Mouse (Mus musculus) 3T3-L1 (cell line): ENCODE measurements at regions not wholly inside any gene's neighbourhood (a gene's known extent, or its start where the extent isn't known, plus 50 kb on each side); places are given as distances from the start of the nearest gene placed in this dataset.

Experiments used
- DNase-seq: peaks from one replicate; pipeline ENCODE4 v3.0.0-alpha.2; 2015; ENCODE audit warnings: low read depth, low spot score

- no peak for DNase-seq
Observed at GRCm38 (mm10) chr1:189092819-189093218, 85.2 kb upstream of the Kctd3 start.

- no peak for DNase-seq
Observed at GRCm38 (mm10) chr1:189085245-189085644, 77.6 kb upstream of the Kctd3 start.

GRCm38 (mm10) chr1:189081267-189081666 is 73.6 kb upstream of the Kctd3 start:
- no peak for DNase-seq

GRCm38 (mm10) chr1:189080797-189081196 is 73.2 kb upstream of the Kctd3 start:
- peak; percentile 43 for DNase-seq

GRCm38 (mm10) chr1:189079451-189080410 is 72.1 kb upstream of the Kctd3 start:
- no peak for DNase-seq

- DNase-seq: no peak
Observed at GRCm38 (mm10) chr1:189077861-189078260, 70.2 kb upstream of the Kctd3 start.

- no peak for DNase-seq
Observed at GRCm38 (mm10) chr1:189076276-189076675, 68.6 kb upstream of the Kctd3 start.

GRCm38 (mm10) chr1:189075671-189076070 is 68.0 kb upstream of the Kctd3 start:
- DNase-seq: no peak

- DNase-seq: no peak
Observed at GRCm38 (mm10) chr1:189072516-189072915, 64.9 kb upstream of the Kctd3 start.

- peak; percentile 46 for DNase-seq
Observed at GRCm38 (mm10) chr1:189068204-189068603, 60.6 kb upstream of the Kctd3 start.

GRCm38 (mm10) chr1:189067204-189067960 is 59.7 kb upstream of the Kctd3 start:
- DNase-seq: no peak

GRCm38 (mm10) chr1:189066446-189067151 is 59.0 kb upstream of the Kctd3 start:
- DNase-seq: no peak

- DNase-seq: no peak
Observed at GRCm38 (mm10) chr1:189065152-189065910, 57.7 kb upstream of the Kctd3 start.

GRCm38 (mm10) chr1:189064629-189065028 is 57.0 kb upstream of the Kctd3 start:
- no peak for DNase-seq

- no peak for DNase-seq
Observed at GRCm38 (mm10) chr1:189063699-189064098, 56.1 kb upstream of the Kctd3 start.

GRCm38 (mm10) chr1:189063209-189063608 is 55.6 kb upstream of the Kctd3 start:
- no peak for DNase-seq
